Mouse (Mus musculus) ES-Bruce4 (cell line): ENCODE measurements around the gene Olfr460.

Experiments
- CTCF ChIP-seq: IDR thresholded peaks from one replicate; pipeline ENCODE4 v1.8.1; 2011; ENCODE audit warnings: low read depth, low read length
- EP300 ChIP-seq: IDR thresholded peaks from 2 replicates; pipeline ENCODE4 v1.6.1; 2011; ENCODE audit warnings: low read depth, low read length; ENCODE audit not compliant: insufficient read depth
- POLR2A ChIP-seq: IDR thresholded peaks from one replicate; pipeline ENCODE4 v1.8.1; 2011; ENCODE audit warnings: low read length; ENCODE audit not compliant: insufficient read depth

DNA sequence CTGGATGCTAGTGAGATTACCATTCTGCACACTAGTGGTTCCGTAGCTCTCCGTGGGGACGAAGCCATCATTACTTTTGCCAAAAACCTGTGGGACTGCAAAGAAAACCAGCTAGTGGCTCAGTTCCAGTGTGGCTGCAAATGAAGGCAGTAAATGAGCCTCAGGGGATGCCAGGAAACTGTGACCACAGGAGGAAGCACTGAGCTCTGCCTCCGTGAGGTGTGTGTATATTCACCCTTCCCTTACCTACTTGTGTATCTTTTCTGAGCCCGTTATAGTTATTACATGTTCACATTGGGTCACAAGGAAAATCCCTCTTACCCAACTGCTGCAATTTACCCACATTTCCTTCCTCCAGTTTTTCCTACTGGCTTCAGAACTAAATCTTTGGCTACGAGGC is 15.0 kb downstream of the Olfr460 start:
- TF ChIP-seq CTCF (no peak), POLR2A (no peak), EP300 (no peak)
